Mouse (Mus musculus): ENCODE measurements at regions not wholly inside any gene's neighbourhood (a gene's known extent, or its start where the extent isn't known, plus 50 kb on each side); places are given as distances from the start of the nearest gene placed in this dataset.
"Not testable (repeated sequence)": the region's sequence is repeated elsewhere in the genome, so short reads cannot be mapped to it uniquely, and the experiment has no call there.

GRCm38 (mm10) chr8:89982551-89982950, 365.6 kb downstream of the Tox3 start:
- H3K27me3 ChIP-seq = no peaks in the 10 kb centered on the region
- H3K4me2 ChIP-seq (replicated peaks) = no peak overlapping the region
- H3K27ac ChIP-seq (replicated peaks) = no peak overlapping the region
- WGBS = 47% methylated on average over 2 of the region's 2 CpGs
- H3K9me3 ChIP-seq (replicated peaks) = no peaks in the 10 kb centered on the region
- no peaks in the 10 kb centered on the region for H3K4me1 ChIP-seq
- H3K36me3 ChIP-seq = no peaks in the 10 kb centered on the region
- ATAC-seq (ENCODE audit: insufficient number of reproducible peaks, low FRiP score, low TSS enrichment, low read depth) = no peak
- no peak overlapping the region for H3K9ac ChIP-seq
- no peak overlapping the region for H3K4me3 ChIP-seq (replicated peaks)

DNA sequence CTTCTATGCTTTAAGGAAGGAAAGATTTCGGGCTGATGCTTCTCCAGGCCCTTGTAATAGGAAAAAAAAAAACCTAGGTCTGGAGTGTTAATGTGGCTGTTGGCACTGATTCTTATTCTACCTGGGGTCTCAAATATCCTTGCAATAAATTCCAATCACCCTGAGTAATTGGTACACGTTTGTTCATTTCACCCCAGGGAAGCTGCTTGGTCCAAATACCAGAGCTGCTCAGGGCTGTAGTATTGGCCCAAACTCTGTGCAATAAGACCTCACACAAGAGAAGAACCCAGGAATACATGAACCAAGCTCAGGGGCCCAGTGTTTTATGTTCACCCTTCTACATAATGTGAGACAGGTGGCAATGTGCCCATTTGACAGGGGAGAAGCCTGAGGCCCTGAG, 366.8 kb downstream of the Tox3 start:
- Histone ChIP-seq H3K27ac (replicated peaks) (no peak overlapping the region), H3K4me1 (no peaks in the 10 kb centered on the region), H3K27me3 (no peaks in the 10 kb centered on the region), H3K36me3 (no peaks in the 10 kb centered on the region), H3K4me2 (replicated peaks) (no peak overlapping the region), H3K9me3 (replicated peaks) (no peaks in the 10 kb centered on the region), H3K9ac (no peak overlapping the region), H3K4me3 (replicated peaks) (no peak overlapping the region)
- WGBS = 54% methylated on average over 2 of the region's 2 CpGs
- ATAC-seq (ENCODE audit: insufficient number of reproducible peaks, low FRiP score, low TSS enrichment, low read depth) = no peak

DNA sequence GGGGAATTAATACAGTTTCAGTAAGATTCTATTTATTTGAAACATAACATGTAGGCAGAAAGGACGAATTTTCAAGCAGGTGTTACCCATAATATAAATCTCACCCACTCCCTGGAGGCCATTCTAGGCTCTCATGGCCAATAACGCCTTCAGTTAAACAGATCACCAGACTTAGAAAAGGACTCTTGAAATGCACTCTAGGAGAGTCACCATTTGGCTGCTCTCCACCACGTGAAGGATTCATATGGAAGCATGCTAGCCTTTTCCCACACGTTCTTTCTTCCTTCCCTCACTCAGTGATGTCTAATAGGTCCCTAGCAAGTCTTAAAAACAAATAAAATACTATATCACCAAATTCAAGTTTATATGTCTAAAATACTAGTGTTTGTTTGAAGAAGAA, 367.7 kb downstream of the Tox3 start:
- Histone ChIP-seq H3K4me3 (replicated peaks) (no peak overlapping the region), H3K4me1 (no peaks in the 10 kb centered on the region), H3K4me2 (replicated peaks) (no peak overlapping the region), H3K9ac (no peak overlapping the region), H3K27me3 (no peaks in the 10 kb centered on the region), H3K27ac (replicated peaks) (no peak overlapping the region), H3K36me3 (no peaks in the 10 kb centered on the region), H3K9me3 (replicated peaks) (no peaks in the 10 kb centered on the region)
- ATAC-seq (ENCODE audit: insufficient number of reproducible peaks, low FRiP score, low TSS enrichment, low read depth) = no peak
- 64% methylated on average over 4 of the region's 4 CpGs for WGBS

GRCm38 (mm10) chr8:89962799-89963198, 385.3 kb downstream of the Tox3 start:
- no peak for ATAC-seq (ENCODE audit: insufficient number of reproducible peaks, low FRiP score, low TSS enrichment, low read depth)
- Histone ChIP-seq H3K27me3 (no peaks in the 10 kb centered on the region), H3K4me1 (no peaks in the 10 kb centered on the region), H3K9me3 (replicated peaks) (no peaks in the 10 kb centered on the region), H3K27ac (replicated peaks) (no peak overlapping the region), H3K4me2 (replicated peaks) (no peak overlapping the region), H3K9ac (no peak overlapping the region), H3K4me3 (replicated peaks) (no peak overlapping the region), H3K36me3 (no peaks in the 10 kb centered on the region)
- WGBS = 80% methylated on average over 1 of the region's 1 CpGs

- Histone ChIP-seq H3K9me3 (replicated peaks) (no peaks in the 10 kb centered on the region), H3K4me1 (no peaks in the 10 kb centered on the region), H3K9ac (no peak overlapping the region), H3K4me3 (replicated peaks) (no peak overlapping the region), H3K36me3 (no peaks in the 10 kb centered on the region), H3K27ac (replicated peaks) (no peak overlapping the region), H3K27me3 (no peaks in the 10 kb centered on the region), H3K4me2 (replicated peaks) (no peak overlapping the region)
- no peak for ATAC-seq (ENCODE audit: insufficient number of reproducible peaks, low FRiP score, low TSS enrichment, low read depth)
Measured at GRCm38 (mm10) chr8:89957486-89957885, 390.7 kb downstream of the Tox3 start.

DNA sequence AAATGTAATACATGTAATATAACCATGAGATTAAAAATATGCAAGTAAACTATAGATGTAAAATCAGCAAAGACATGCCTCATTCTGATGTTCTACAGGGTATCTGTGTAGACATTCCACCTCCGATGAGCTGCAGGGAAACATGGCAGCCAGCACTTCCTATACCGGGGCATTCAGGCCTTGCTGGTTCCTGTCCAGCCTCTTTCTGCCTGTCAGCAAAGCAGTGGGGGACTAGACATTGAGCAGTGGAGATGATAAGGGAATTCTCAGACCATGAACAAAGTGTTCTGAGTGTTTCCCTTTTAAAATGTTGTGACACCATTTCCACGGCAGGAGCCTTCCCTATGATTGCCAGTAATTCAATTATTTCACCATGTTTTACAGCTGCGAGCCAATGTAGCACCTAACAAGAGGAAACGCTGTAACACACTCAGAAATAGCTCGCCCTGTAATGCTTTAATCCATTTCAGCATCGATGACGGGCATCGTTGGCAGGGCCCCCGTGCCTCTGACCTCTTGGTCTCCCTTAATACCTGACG, 391.6 kb downstream of the Tox3 start:
- Histone ChIP-seq H3K4me3 (replicated peaks) (no peak overlapping the region), H3K27me3 (no peaks in the 10 kb centered on the region), H3K4me1 (no peaks in the 10 kb centered on the region), H3K27ac (replicated peaks) (no peak overlapping the region), H3K9me3 (replicated peaks) (no peaks in the 10 kb centered on the region), H3K36me3 (no peaks in the 10 kb centered on the region), H3K4me2 (replicated peaks) (no peak overlapping the region), H3K9ac (no peak overlapping the region)
- 72% methylated on average over 11 of the region's 11 CpGs for WGBS
- no peak for ATAC-seq (ENCODE audit: insufficient number of reproducible peaks, low FRiP score, low TSS enrichment, low read depth)

- H3K9me3 ChIP-seq (replicated peaks) = no peaks in the 10 kb centered on the region
- 82% methylated on average over 1 of the region's 1 CpGs for WGBS
- H3K9ac ChIP-seq = no peak overlapping the region
- H3K4me2 ChIP-seq (replicated peaks) = no peak overlapping the region
- no peaks in the 10 kb centered on the region for H3K4me1 ChIP-seq
- no peaks in the 10 kb centered on the region for H3K36me3 ChIP-seq
- H3K27me3 ChIP-seq = no peaks in the 10 kb centered on the region
- no peak overlapping the region for H3K27ac ChIP-seq (replicated peaks)
- no peak for ATAC-seq (ENCODE audit: insufficient number of reproducible peaks, low FRiP score, low TSS enrichment, low read depth)
- no peak overlapping the region for H3K4me3 ChIP-seq (replicated peaks)
Measured at GRCm38 (mm10) chr8:89938836-89939235, 409.3 kb downstream of the Tox3 start.

- H3K9me3 ChIP-seq (replicated peaks) = no peaks in the 10 kb centered on the region
- no peak overlapping the region for H3K9ac ChIP-seq
- 78% methylated on average over 2 of the region's 2 CpGs for WGBS
- ATAC-seq (ENCODE audit: insufficient number of reproducible peaks, low FRiP score, low TSS enrichment, low read depth) = no peak
- H3K4me1 ChIP-seq = no peaks in the 10 kb centered on the region
- H3K27ac ChIP-seq (replicated peaks) = no peak overlapping the region
- no peaks in the 10 kb centered on the region for H3K36me3 ChIP-seq
- no peak overlapping the region for H3K4me2 ChIP-seq (replicated peaks)
- no peaks in the 10 kb centered on the region for H3K27me3 ChIP-seq
- H3K4me3 ChIP-seq (replicated peaks) = no peak overlapping the region
Measured at GRCm38 (mm10) chr8:89934521-89934920, 413.6 kb downstream of the Tox3 start.

GRCm38 (mm10) chr8:89926666-89927232, 421.4 kb downstream of the Tox3 start:
- no peak overlapping the region for H3K4me3 ChIP-seq (replicated peaks)
- WGBS = 13% methylated on average over 3 of the region's 3 CpGs
- ATAC-seq (ENCODE audit: insufficient number of reproducible peaks, low FRiP score, low TSS enrichment, low read depth) = no peak
- H3K4me2 ChIP-seq (replicated peaks) = no peak overlapping the region
- H3K9me3 ChIP-seq (replicated peaks) = no peaks in the 10 kb centered on the region
- no peak overlapping the region for H3K27ac ChIP-seq (replicated peaks)
- H3K9ac ChIP-seq = no peak overlapping the region
- H3K27me3 ChIP-seq = no peaks in the 10 kb centered on the region
- no peaks in the 10 kb centered on the region for H3K4me1 ChIP-seq
- H3K36me3 ChIP-seq = no peaks in the 10 kb centered on the region

DNA sequence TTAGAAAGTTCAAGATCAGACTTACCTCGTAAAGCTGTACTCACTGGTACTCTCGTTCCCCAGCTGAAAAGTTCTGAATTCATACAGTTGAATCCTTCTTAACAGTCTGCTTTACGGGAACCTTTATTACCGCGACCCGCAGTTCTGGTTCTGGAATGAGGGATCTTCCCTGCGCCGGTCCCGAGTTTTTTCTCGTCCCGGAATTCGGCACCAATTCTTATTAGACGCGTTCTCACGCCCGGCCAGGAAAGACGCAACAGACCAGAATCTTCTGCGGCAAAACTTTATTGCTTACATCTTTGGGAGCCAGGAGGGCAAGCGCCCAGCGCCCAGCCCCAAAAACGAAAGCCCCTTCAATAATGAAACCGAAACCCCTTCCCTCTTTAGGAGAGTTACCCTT, 423.4 kb downstream of the Tox3 start:
- 96% methylated on average over 14 of the region's 22 CpGs for WGBS

DNA sequence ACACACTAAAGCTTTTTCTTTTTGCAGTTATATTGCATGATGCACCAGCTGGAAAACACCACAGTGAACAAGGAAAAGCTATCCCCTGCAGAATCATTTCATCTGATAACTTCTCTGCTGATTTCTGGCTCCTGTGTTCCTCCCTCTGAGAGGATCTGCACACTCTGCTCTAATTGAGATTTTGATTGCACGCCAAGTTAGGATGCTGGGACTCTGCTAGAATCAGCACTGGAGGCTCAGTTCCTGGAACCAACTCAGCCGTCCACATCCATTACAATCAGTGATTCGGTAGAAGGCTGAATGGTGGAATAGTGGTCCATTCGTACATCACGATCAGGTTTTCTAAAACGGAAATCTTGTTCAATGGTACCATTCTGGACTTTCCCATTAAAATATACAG, 434.1 kb downstream of the Tox3 start:
- no peaks in the 10 kb centered on the region for H3K27me3 ChIP-seq
- no peaks in the 10 kb centered on the region for H3K4me1 ChIP-seq
- no peak overlapping the region for H3K27ac ChIP-seq (replicated peaks)
- H3K4me2 ChIP-seq (replicated peaks) = no peak overlapping the region
- no peaks in the 10 kb centered on the region for H3K9me3 ChIP-seq (replicated peaks)
- 86% methylated on average over 6 of the region's 6 CpGs for WGBS
- no peak overlapping the region for H3K9ac ChIP-seq
- no peaks in the 10 kb centered on the region for H3K36me3 ChIP-seq
- H3K4me3 ChIP-seq (replicated peaks) = no peak overlapping the region
- ATAC-seq (ENCODE audit: insufficient number of reproducible peaks, low FRiP score, low TSS enrichment, low read depth) = no peak

More for the DNA sequence above, 423.4 kb downstream of the Tox3 start:
- H3K4me2 ChIP-seq (replicated peaks); H3K27ac ChIP-seq (replicated peaks); H3K9ac ChIP-seq; H3K4me1 ChIP-seq; ATAC-seq (ENCODE audit: insufficient number of reproducible peaks, low FRiP score, low TSS enrichment, low read depth); H3K9me3 ChIP-seq (replicated peaks); H3K4me3 ChIP-seq (replicated peaks); H3K27me3 ChIP-seq; H3K36me3 ChIP-seq: not testable (repeated sequence)

DNA sequence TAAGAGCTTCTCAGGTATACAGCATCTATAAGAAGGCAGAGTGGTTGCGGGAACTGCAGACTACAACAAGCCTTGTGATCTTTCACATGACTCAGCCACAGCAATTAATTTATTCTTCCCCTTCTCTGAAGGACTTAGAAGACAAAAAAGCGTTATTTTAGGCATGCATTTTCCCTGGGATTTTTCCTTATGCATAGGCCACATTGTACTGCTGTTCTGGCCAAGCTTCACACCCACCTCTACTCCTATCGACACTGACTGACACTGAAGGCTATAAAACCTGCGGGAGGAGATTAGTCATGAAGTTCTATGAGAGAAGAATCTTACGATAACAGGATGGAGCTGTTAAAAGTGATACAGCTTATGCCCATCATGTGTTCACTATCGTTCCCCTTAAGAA, 441.9 kb downstream of the Tox3 start:
- 71% methylated on average over 6 of the region's 6 CpGs for WGBS
- Histone ChIP-seq H3K4me1 (no peaks in the 10 kb centered on the region), H3K4me2 (replicated peaks) (no peak overlapping the region), H3K27ac (replicated peaks) (no peak overlapping the region), H3K9ac (no peak overlapping the region), H3K36me3 (no peaks in the 10 kb centered on the region), H3K9me3 (replicated peaks) (no peaks in the 10 kb centered on the region), H3K27me3 (no peaks in the 10 kb centered on the region), H3K4me3 (replicated peaks) (no peak overlapping the region)
- no peak for ATAC-seq (ENCODE audit: insufficient number of reproducible peaks, low FRiP score, low TSS enrichment, low read depth)

Data from embryonic facial prominence, embryonic 15.5 days (tissue).